In genomic region chr9:97517006-97517405, GRCm38 (mm10) we compare ENCODE assay signal across 25 mouse cellular contexts.
"Had no signal": no experiment of that assay in that cellular context is flagged by ENCODE, and none has a peak within 500 bp of the region (broad histone marks: within the 10 kb centered on the region; RNA-seq: fewer than 3 reads in every experiment).

No protein-coding gene starts in this region.

- H3K4me1 ChIP-seq: heart, embryonic 10.5 days; heart, embryonic 13.5 days; heart, embryonic 15.5 days; hindbrain, embryonic 13.5 days; hindbrain, embryonic 15.5 days; kidney, embryonic 15.5 days; limb, embryonic 10.5 days; limb, embryonic 12.5 days; liver, embryonic 13.5 days; liver, embryonic 15.5 days had no signal

- H3K27ac ChIP-seq: heart, embryonic 10.5 days; heart, embryonic 13.5 days; heart, embryonic 15.5 days; hindbrain, embryonic 13.5 days; hindbrain, embryonic 15.5 days; hindbrain, postnatal 0 days; kidney, embryonic 15.5 days; kidney, postnatal 0 days; limb, embryonic 10.5 days; limb, embryonic 12.5 days; liver, embryonic 13.5 days; liver, embryonic 15.5 days had no signal

- DNase-seq: gastrocnemius, postnatal 14 days; gastrocnemius, postnatal 36 days; heart, adult 18-20 months; heart, postnatal 14 days; heart, postnatal 36 days; kidney, adult 11 months; kidney, adult 2 months; kidney, adult 9 months; kidney, postnatal 14 days; kidney, postnatal 36 days; liver; liver, embryonic 13.5 days had no signal

- H3K4me2 ChIP-seq: heart, embryonic 13.5 days; heart, embryonic 15.5 days; hindbrain, embryonic 13.5 days; hindbrain, embryonic 15.5 days; kidney, embryonic 15.5 days; limb, embryonic 12.5 days; liver, embryonic 11.5 days; liver, embryonic 13.5 days; liver, embryonic 15.5 days had no signal

- H3K9ac ChIP-seq: heart, embryonic 13.5 days; heart, embryonic 15.5 days; hindbrain, embryonic 13.5 days; hindbrain, embryonic 15.5 days; kidney, embryonic 15.5 days; limb, embryonic 12.5 days; liver, embryonic 13.5 days; liver, embryonic 15.5 days had no signal

- H3K9me3 ChIP-seq: heart, embryonic 10.5 days; heart, embryonic 13.5 days; heart, embryonic 15.5 days; hindbrain, embryonic 13.5 days; hindbrain, embryonic 15.5 days; kidney, embryonic 15.5 days; limb, embryonic 10.5 days; limb, embryonic 12.5 days; liver, embryonic 13.5 days; liver, embryonic 15.5 days had no signal

- ATAC-seq: hindbrain, postnatal 0 days; intestine, embryonic 16.5 days had no signal

- H3K4me3 ChIP-seq: heart, embryonic 10.5 days; heart, embryonic 13.5 days; heart, embryonic 15.5 days; hindbrain, embryonic 13.5 days; hindbrain, embryonic 15.5 days; kidney, embryonic 15.5 days; limb, embryonic 10.5 days; limb, embryonic 12.5 days; liver, embryonic 13.5 days; liver, embryonic 15.5 days had no signal

- H3K36me3 ChIP-seq: heart, embryonic 10.5 days; heart, embryonic 13.5 days; heart, embryonic 15.5 days; hindbrain, embryonic 13.5 days; hindbrain, embryonic 15.5 days; kidney, embryonic 15.5 days; limb, embryonic 10.5 days; limb, embryonic 12.5 days; liver, embryonic 13.5 days; liver, embryonic 15.5 days had no signal

- H3K27me3 ChIP-seq: heart, embryonic 13.5 days; heart, embryonic 15.5 days; hindbrain, embryonic 13.5 days; hindbrain, embryonic 15.5 days; kidney, embryonic 15.5 days; limb, embryonic 12.5 days; liver, embryonic 13.5 days; liver, embryonic 15.5 days had no signal
